Mouse (Mus musculus): Measurements from ENCODE around the gene Als2cr12.
"Not testable (repeated sequence)": the region's sequence is repeated elsewhere in the genome, so short reads cannot be mapped to it uniquely, and the experiment has no call there.

The Als2cr12 gene

GRCm38 (mm10) chr1:58690006-58690744, 5.6 kb downstream of the Als2cr12 start:
- no peak for DNase-seq (ENCODE audit: low spot score)

- DNase-seq (ENCODE audit: low spot score), result no peak
Observed at GRCm38 (mm10) chr1:58689426-58689825, 6.4 kb downstream of the Als2cr12 start.

GRCm38 (mm10) chr1:58678412-58678811, 17.4 kb downstream of the Als2cr12 start:
- DNase-seq (ENCODE audit: low spot score), result not testable (repeated sequence)

GRCm38 (mm10) chr1:58677575-58677974, 18.2 kb downstream of the Als2cr12 start:
- peak; percentile 61 for DNase-seq (ENCODE audit: low spot score)

- no peak for DNase-seq (ENCODE audit: low spot score)
Observed at GRCm38 (mm10) chr1:58675011-58675410, 20.8 kb downstream of the Als2cr12 start.

GRCm38 (mm10) chr1:58672116-58672515, 23.7 kb downstream of the Als2cr12 start:
- no peak for DNase-seq (ENCODE audit: low spot score)

GRCm38 (mm10) chr1:58669635-58670034, 26.2 kb downstream of the Als2cr12 start:
- not testable (repeated sequence) for DNase-seq (ENCODE audit: low spot score)

GRCm38 (mm10) chr1:58668191-58668590, 27.6 kb downstream of the Als2cr12 start:
- DNase-seq (ENCODE audit: low spot score), result no peak

GRCm38 (mm10) chr1:58663365-58663764, 32.4 kb downstream of the Als2cr12 start:
- DNase-seq (ENCODE audit: low spot score), result not testable (repeated sequence)

GRCm38 (mm10) chr1:58662671-58663070, 33.1 kb downstream of the Als2cr12 start:
- not testable (repeated sequence) for DNase-seq (ENCODE audit: low spot score)

- peak; percentile 82 for DNase-seq (ENCODE audit: low spot score)
Observed at GRCm38 (mm10) chr1:58652480-58653403, 43.0 kb downstream of the Als2cr12 start.

GRCm38 (mm10) chr1:58651571-58652456, 44.0 kb downstream of the Als2cr12 start:
- peak; percentile 9 for DNase-seq (ENCODE audit: low spot score)

- not testable (repeated sequence) for DNase-seq (ENCODE audit: low spot score)
Observed at GRCm38 (mm10) chr1:58628847-58629246, 66.9 kb downstream of the Als2cr12 start.

- no peak for DNase-seq (ENCODE audit: low spot score)
Observed at GRCm38 (mm10) chr1:58621996-58622748, 73.6 kb downstream of the Als2cr12 start.

GRCm38 (mm10) chr1:58621251-58621650, 74.5 kb downstream of the Als2cr12 start:
- DNase-seq (ENCODE audit: low spot score), result no peak

- no peak for DNase-seq (ENCODE audit: low spot score)
Observed at GRCm38 (mm10) chr1:58618766-58619165, 77.0 kb downstream of the Als2cr12 start.

GRCm38 (mm10) chr1:58617978-58618668, 77.7 kb downstream of the Als2cr12 start:
- DNase-seq (ENCODE audit: low spot score), result no peak

GRCm38 (mm10) chr1:58617076-58617475, 78.7 kb downstream of the Als2cr12 start:
- DNase-seq (ENCODE audit: low spot score), result no peak

GRCm38 (mm10) chr1:58616176-58616575, 79.6 kb downstream of the Als2cr12 start:
- DNase-seq (ENCODE audit: low spot score), result peak; percentile 56

GRCm38 (mm10) chr1:58615146-58615545, 80.6 kb downstream of the Als2cr12 start:
- DNase-seq (ENCODE audit: low spot score), result peak; percentile 74

Data from adipocyte (in vitro differentiated cells).